Mouse (Mus musculus): ENCODE results near the gene Gm5431. TPM values are rescaled to one million over a fixed set of nuclear protein-coding genes. Genes with fewer than 3 reads are reported as not detected.

The Gm5431 gene
- polyA plus RNA-seq, 1 experiment from 2014 or later, result 2.7 TPM

GRCm38 (mm10) chr11:48840805-48841204, 61.2 kb downstream of the Gm5431 start:
- Histone ChIP-seq H3K4me1 (replicated peaks; ENCODE audit: control insufficient read depth, insufficient read depth, low read length) (peaks cover 4% of the 10 kb centered on the region; the same call in 1 of the 2 replicates), H3K4me2 (replicated peaks; ENCODE audit: low read depth) (no peak overlapping the region), H3K36me3 (ENCODE audit: control insufficient read depth, insufficient read depth) (no peaks in the 10 kb centered on the region), H3K4me3 (ENCODE audit: low read depth, low read length) (no peak overlapping the region), H3K27ac (ENCODE audit: low read depth, low read length) (no peak overlapping the region), H3K9ac (ENCODE audit: low read depth, low read length) (no peak overlapping the region), H3K27me3 (replicated peaks; ENCODE audit: control insufficient read depth, insufficient read depth, low read length) (no peaks in the 10 kb centered on the region), H3K9me3 (ENCODE audit: control insufficient read depth) (no peaks in the 10 kb centered on the region)
- TF ChIP-seq CTCF (IDR thresholded peaks at IDR 0.05; ENCODE audit: low read depth), result no peak
- ATAC-seq, result no peak

GRCm38 (mm10) chr11:48838879-48839680, 62.9 kb downstream of the Gm5431 start:
- H3K27ac ChIP-seq (ENCODE audit: low read depth, low read length), result no peak overlapping the region
- no peaks in the 10 kb centered on the region for H3K27me3 ChIP-seq (replicated peaks; ENCODE audit: control insufficient read depth, insufficient read depth, low read length)
- H3K4me1 ChIP-seq (replicated peaks; ENCODE audit: control insufficient read depth, insufficient read depth, low read length), result peaks cover 4% of the 10 kb centered on the region; the same call in 1 of the 2 replicates
- TF ChIP-seq CTCF (IDR thresholded peaks at IDR 0.05; ENCODE audit: low read depth), result no peak
- no peak for ATAC-seq
- H3K9me3 ChIP-seq (ENCODE audit: control insufficient read depth), result no peaks in the 10 kb centered on the region
- H3K9ac ChIP-seq (ENCODE audit: low read depth, low read length), result no peak overlapping the region
- H3K36me3 ChIP-seq (ENCODE audit: control insufficient read depth, insufficient read depth), result no peaks in the 10 kb centered on the region
- peak overlapping the region; percentile 98; the same call in 1 of the 2 replicates for H3K4me2 ChIP-seq (replicated peaks; ENCODE audit: low read depth)
- 83% methylated on average over 10 of the region's 10 CpGs for WGBS
- H3K4me3 ChIP-seq (ENCODE audit: low read depth, low read length), result no peak overlapping the region

GRCm38 (mm10) chr11:48838181-48838797, 63.7 kb downstream of the Gm5431 start:
- H3K27ac ChIP-seq (ENCODE audit: low read depth, low read length), result no peak overlapping the region

More at GRCm38 (mm10) chr11:48838181-48838797, 63.7 kb downstream of the Gm5431 start:
- peaks cover 4% of the 10 kb centered on the region; the same call in 1 of the 2 replicates for H3K4me1 ChIP-seq (replicated peaks; ENCODE audit: control insufficient read depth, insufficient read depth, low read length)
- H3K4me3 ChIP-seq (ENCODE audit: low read depth, low read length), result peak overlapping the region; percentile 79
- H3K27me3 ChIP-seq (replicated peaks; ENCODE audit: control insufficient read depth, insufficient read depth, low read length), result no peaks in the 10 kb centered on the region
- peak overlapping the region; percentile 75 for H3K9ac ChIP-seq (ENCODE audit: low read depth, low read length)
- H3K36me3 ChIP-seq (ENCODE audit: control insufficient read depth, insufficient read depth), result no peaks in the 10 kb centered on the region
- ATAC-seq, result peak; percentile 52
- H3K4me2 ChIP-seq (replicated peaks; ENCODE audit: low read depth), result peak overlapping the region; percentile 98
- H3K9me3 ChIP-seq (ENCODE audit: control insufficient read depth), result no peaks in the 10 kb centered on the region
- under 1% methylated on average over 16 of the region's 16 CpGs for WGBS
- no peak for TF ChIP-seq CTCF (IDR thresholded peaks at IDR 0.05; ENCODE audit: low read depth)

Other genes starting within 250 kb of the Gm5431 start
- 435 and 447 TPM in 2 replicates for gene Rack1, start 101.9 kb downstream of the Gm5431 start, polyA plus RNA-seq (2015; fragmentation: Nextera tagmentation; extraction: Ambion mirVana)
- 4.0 and 4.2 TPM in 2 replicates for gene Trim41, start 84.9 kb downstream of the Gm5431 start, polyA plus RNA-seq (2015; fragmentation: Nextera tagmentation; extraction: Ambion mirVana)
- 0.38 and 0.56 TPM in 2 replicates for gene Trim7, start 76.1 kb downstream of the Gm5431 start, polyA plus RNA-seq (2015; fragmentation: Nextera tagmentation; extraction: Ambion mirVana)
- 5.0 and 5.3 TPM in 2 replicates for gene Gm12184, start 75.6 kb downstream of the Gm5431 start, polyA plus RNA-seq (2015; fragmentation: Nextera tagmentation; extraction: Ambion mirVana)
- 14.5 and 15.0 TPM in 2 replicates for gene Irgm1, start 30.5 kb downstream of the Gm5431 start, polyA plus RNA-seq (2015; fragmentation: Nextera tagmentation; extraction: Ambion mirVana)
- 8.4 and 9.5 TPM in 2 replicates for gene Psme2b, start 44.0 kb upstream of the Gm5431 start, polyA plus RNA-seq (2015; fragmentation: Nextera tagmentation; extraction: Ambion mirVana)
- 0.30 and 0.33 TPM in 2 replicates for gene Olfr56, start 76.7 kb upstream of the Gm5431 start, polyA plus RNA-seq (2015; fragmentation: Nextera tagmentation; extraction: Ambion mirVana)
- gene 9930111J21Rik1, start 77.2 kb upstream of the Gm5431 start, polyA plus RNA-seq (2015; fragmentation: Nextera tagmentation; extraction: Ambion mirVana), result 0.43 and 0.48 TPM in 2 replicates
- gene Gm12185, start 90.0 kb upstream of the Gm5431 start, polyA plus RNA-seq (2015; fragmentation: Nextera tagmentation; extraction: Ambion mirVana), result 0.04 TPM in 1 of 2 replicates, not detected in the other
- gene Tgtp1, start 92.0 kb upstream of the Gm5431 start, polyA plus RNA-seq (2015; fragmentation: Nextera tagmentation; extraction: Ambion mirVana), result 5.2 and 5.4 TPM in 2 replicates
- 0.48 and 0.61 TPM in 2 replicates for gene 9930111J21Rik2, start 149.0 kb upstream of the Gm5431 start, polyA plus RNA-seq (2015; fragmentation: Nextera tagmentation; extraction: Ambion mirVana)
- gene Tgtp2, start 162.0 kb upstream of the Gm5431 start, polyA plus RNA-seq (2015; fragmentation: Nextera tagmentation; extraction: Ambion mirVana), result 2.7 and 2.8 TPM in 2 replicates
- 29.2 and 29.5 TPM in 2 replicates for gene Ifi47, start 174.4 kb upstream of the Gm5431 start, polyA plus RNA-seq (2015; fragmentation: Nextera tagmentation; extraction: Ambion mirVana)
- gene Olfr1396, start 212.7 kb upstream of the Gm5431 start, polyA plus RNA-seq (2015; fragmentation: Nextera tagmentation; extraction: Ambion mirVana), result 0.04 TPM in 1 of 2 replicates, not detected in the other
- not detected in 2 replicates for gene Olfr1395, start 240.1 kb upstream of the Gm5431 start, polyA plus RNA-seq (2015; fragmentation: Nextera tagmentation; extraction: Ambion mirVana)